Mouse (Mus musculus) R1 (cell line): ENCODE results near the gene Bnc2.

Experiments
- DNase-seq: peaks from one replicate; pipeline ENCODE4 v3.0.0-alpha.2; 2018; ENCODE audit warnings: low read depth, low spot score

Gene Bnc2

GRCm38 (mm10) chr4:84507551-84507950 lies 167.5 kb downstream of the Bnc2 start:
- DNase-seq, result no peak

GRCm38 (mm10) chr4:84502581-84503269 lies 172.3 kb downstream of the Bnc2 start:
- no peak for DNase-seq

GRCm38 (mm10) chr4:84500796-84501349 lies 174.2 kb downstream of the Bnc2 start:
- no peak for DNase-seq

- peak; percentile 22 for DNase-seq
These were observed 174.8 kb downstream of the Bnc2 start for GRCm38 (mm10) chr4:84500259-84500658.

GRCm38 (mm10) chr4:84498469-84498868 lies 176.6 kb downstream of the Bnc2 start:
- no peak for DNase-seq

GRCm38 (mm10) chr4:84488323-84488722 lies 186.8 kb downstream of the Bnc2 start:
- no peak for DNase-seq

- DNase-seq, result no peak
These were observed 192.4 kb downstream of the Bnc2 start for GRCm38 (mm10) chr4:84482680-84483079.

- no peak for DNase-seq
These were observed 202.4 kb downstream of the Bnc2 start for GRCm38 (mm10) chr4:84472643-84473042.

GRCm38 (mm10) chr4:84470106-84470885 lies 204.8 kb downstream of the Bnc2 start:
- DNase-seq, result no peak

GRCm38 (mm10) chr4:84469400-84469799 lies 205.7 kb downstream of the Bnc2 start:
- no peak for DNase-seq

GRCm38 (mm10) chr4:84467722-84468121 lies 207.4 kb downstream of the Bnc2 start:
- no peak for DNase-seq

GRCm38 (mm10) chr4:84458218-84458560 lies 216.9 kb downstream of the Bnc2 start:
- DNase-seq, result no peak

GRCm38 (mm10) chr4:84457512-84458217 lies 217.4 kb downstream of the Bnc2 start:
- DNase-seq, result no peak

- DNase-seq, result no peak
These were observed 218.2 kb downstream of the Bnc2 start for GRCm38 (mm10) chr4:84456853-84457249.

- DNase-seq, result peak; percentile 22
These were observed 218.8 kb downstream of the Bnc2 start for GRCm38 (mm10) chr4:84456198-84456852.

- no peak for DNase-seq
These were observed 220.6 kb downstream of the Bnc2 start for GRCm38 (mm10) chr4:84454493-84454892.

- DNase-seq, result no peak
These were observed 221.5 kb downstream of the Bnc2 start for GRCm38 (mm10) chr4:84453586-84453985.

- DNase-seq, result no peak
These were observed 222.4 kb downstream of the Bnc2 start for GRCm38 (mm10) chr4:84452642-84453041.

- no peak for DNase-seq
These were observed 225.6 kb downstream of the Bnc2 start for GRCm38 (mm10) chr4:84449246-84450005.

- no peak for DNase-seq
These were observed 241.8 kb downstream of the Bnc2 start for GRCm38 (mm10) chr4:84433324-84433723.
